Mouse (Mus musculus) liver, embryonic 11.5 days (tissue): ENCODE data around the gene Txnrd1. TPM values are rescaled to one million over a fixed set of nuclear protein-coding genes. Genes with fewer than 3 reads are reported as not detected.

Source experiments
- ATAC-seq: fragments of 200-750 bp; cut with Nextera tagmentation; replicated peaks from 2 replicates; pipeline ENCODE4 v1.8.0; 2017; ENCODE audit warnings: moderate number of reproducible peaks, mild to moderate bottlenecking, moderate TSS enrichment, moderate library complexity; ENCODE audit not compliant: low FRiP score
- DNase-seq: peaks from one replicate; pipeline ENCODE4 v3.0.0-alpha.2; 2017; ENCODE audit warnings: low spot score
- H3K27ac ChIP-seq: fragments of 300-500 bp; sonication (generic); 2 replicates; pipeline ENCODE4 v1.5.1; 2014; ENCODE audit warnings: mild to moderate bottlenecking, low read depth, low read length, control low read depth
- H3K27me3 ChIP-seq: fragments of 300-500 bp; sonication (generic); replicated peaks from 2 replicates; pipeline ENCODE4 v1.6.1; 2014; ENCODE audit warnings: low read length, mixed read lengths; ENCODE audit not compliant: control insufficient read depth, insufficient read depth
- H3K36me3 ChIP-seq: fragments of 300-500 bp; sonication (generic); 2 replicates; pipeline ENCODE4 v1.6.1; 2014; ENCODE audit warnings: mild to moderate bottlenecking, low read length, moderate library complexity, mixed read lengths; ENCODE audit not compliant: control insufficient read depth, insufficient read depth
- H3K4me1 ChIP-seq: fragments of 300-500 bp; sonication (generic); replicated peaks from 2 replicates; pipeline ENCODE4 v1.6.1; 2014; ENCODE audit warnings: low read length, mixed read lengths; ENCODE audit not compliant: control insufficient read depth, insufficient read depth
- H3K4me2 ChIP-seq: fragments of 300-500 bp; sonication (generic); 2 replicates; pipeline ENCODE4 v1.6.1; 2014; ENCODE audit warnings: mild to moderate bottlenecking, control low read depth, moderate library complexity
- H3K4me3 ChIP-seq: fragments of 300-500 bp; sonication (generic); 2 replicates; pipeline ENCODE4 v1.5.1; 2014; ENCODE audit warnings: low read depth, low read length, control low read depth
- H3K9ac ChIP-seq: fragments of 300-500 bp; sonication (generic); 2 replicates; pipeline ENCODE4 v1.6.1; 2014; ENCODE audit warnings: low read depth, low read length, control low read depth
- H3K9me3 ChIP-seq: fragments of 300-500 bp; sonication (generic); 2 replicates; pipeline ENCODE4 v1.6.1; 2016; ENCODE audit warnings: low read length, inconsistent platforms, mixed read lengths; ENCODE audit not compliant: control insufficient read depth
- WGBS: fragments of 180-500 bp; shearing (Covaris S2); extraction: QIAGEN DNeasy Blood & Tissue Kit; methylation state at CpG from one replicate; pipeline ENCODE4 v1.1.7; 2014; 5-methylcytosine and 5-hydroxymethylcytosine counted together
- polyA plus RNA-seq: library from polyadenylated mRNA; unstranded; fragments of >200 nt; fragmentation: Nextera tagmentation; extraction: Ambion mirVana; gene quantifications from 2 replicates; pipeline ENCODE4 v1.2.1, GENCODE M21; 2014

The Txnrd1 gene
- polyA plus RNA-seq, 1 experiment from 2014 or later, result 129 TPM

DNA sequence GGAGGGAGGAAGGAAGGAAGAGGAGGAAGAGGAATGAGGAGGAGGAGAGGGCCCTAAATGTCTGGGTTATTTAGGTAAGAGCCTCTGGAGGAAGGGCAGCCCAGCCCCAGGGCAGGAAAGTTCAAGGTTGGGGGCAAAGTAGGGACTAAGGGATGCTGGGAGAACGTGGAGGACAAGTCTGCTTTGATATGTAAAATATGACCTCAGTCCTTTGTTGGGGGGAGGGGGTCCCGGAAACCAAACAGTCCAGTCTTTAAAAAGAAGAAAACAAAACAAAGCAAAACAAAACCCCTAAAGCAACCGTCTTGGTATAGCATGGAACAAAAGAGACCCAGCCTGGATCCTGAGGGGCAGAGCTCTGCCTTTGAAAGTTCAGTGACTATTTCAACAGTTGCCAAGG, 24.4 kb upstream of the Txnrd1 start:
- H3K4me2 ChIP-seq, result no peak overlapping the region
- H3K36me3 ChIP-seq, result no peaks in the 10 kb centered on the region
- no peak overlapping the region for H3K27ac ChIP-seq
- H3K27me3 ChIP-seq, result no peaks in the 10 kb centered on the region
- no peaks in the 10 kb centered on the region for H3K9me3 ChIP-seq
- no peak overlapping the region for H3K9ac ChIP-seq
- WGBS, result 38% methylated on average over 3 of the region's 3 CpGs
- DNase-seq, result no peak
- no peak overlapping the region for H3K4me3 ChIP-seq
- ATAC-seq, result no peak
- peaks cover 12% of the 10 kb centered on the region for H3K4me1 ChIP-seq

DNA sequence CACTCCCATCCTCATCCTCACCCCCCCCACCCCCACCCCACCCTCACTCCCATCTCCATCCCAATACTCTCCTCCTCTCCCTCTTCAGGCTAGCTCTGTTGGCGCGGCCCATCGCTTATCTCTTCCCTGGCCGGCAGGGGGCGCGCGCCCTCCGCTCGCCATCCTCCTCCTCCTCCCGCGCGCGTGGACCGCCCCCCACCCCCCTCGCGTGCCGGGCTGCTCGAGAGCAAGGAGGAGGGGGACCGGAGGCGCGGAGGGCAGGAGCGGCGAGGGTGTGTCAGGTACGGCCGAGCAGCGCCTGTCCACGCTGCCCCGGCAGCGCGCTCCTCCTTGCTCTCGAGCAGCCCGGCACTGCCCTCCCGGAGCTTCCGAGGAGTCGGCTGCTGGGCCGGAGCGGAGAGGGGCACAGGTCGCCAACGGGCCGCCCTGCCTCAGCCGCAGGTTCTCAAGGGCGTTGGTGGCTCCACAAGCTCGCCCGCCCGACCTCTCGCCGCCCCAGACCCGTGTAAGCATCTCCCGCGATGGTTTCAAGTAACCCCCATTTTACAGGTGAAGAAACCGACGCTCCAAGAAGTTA, 21.8 kb upstream of the Txnrd1 start:
- WGBS, result 7% methylated on average over 43 of the region's 52 CpGs
- H3K9me3 ChIP-seq, result no peaks in the 10 kb centered on the region
- H3K27me3 ChIP-seq, result no peaks in the 10 kb centered on the region
- H3K4me2 ChIP-seq, result peak overlapping the region; percentile 90
- peak overlapping the region; percentile 62 for H3K9ac ChIP-seq
- H3K27ac ChIP-seq, result no peak overlapping the region
- H3K4me1 ChIP-seq, result peaks cover 16% of the 10 kb centered on the region
- ATAC-seq, result peak; percentile 69
- no peaks in the 10 kb centered on the region for H3K36me3 ChIP-seq
- DNase-seq, result peak; percentile 77
- H3K4me3 ChIP-seq, result peak overlapping the region; percentile 64

DNA sequence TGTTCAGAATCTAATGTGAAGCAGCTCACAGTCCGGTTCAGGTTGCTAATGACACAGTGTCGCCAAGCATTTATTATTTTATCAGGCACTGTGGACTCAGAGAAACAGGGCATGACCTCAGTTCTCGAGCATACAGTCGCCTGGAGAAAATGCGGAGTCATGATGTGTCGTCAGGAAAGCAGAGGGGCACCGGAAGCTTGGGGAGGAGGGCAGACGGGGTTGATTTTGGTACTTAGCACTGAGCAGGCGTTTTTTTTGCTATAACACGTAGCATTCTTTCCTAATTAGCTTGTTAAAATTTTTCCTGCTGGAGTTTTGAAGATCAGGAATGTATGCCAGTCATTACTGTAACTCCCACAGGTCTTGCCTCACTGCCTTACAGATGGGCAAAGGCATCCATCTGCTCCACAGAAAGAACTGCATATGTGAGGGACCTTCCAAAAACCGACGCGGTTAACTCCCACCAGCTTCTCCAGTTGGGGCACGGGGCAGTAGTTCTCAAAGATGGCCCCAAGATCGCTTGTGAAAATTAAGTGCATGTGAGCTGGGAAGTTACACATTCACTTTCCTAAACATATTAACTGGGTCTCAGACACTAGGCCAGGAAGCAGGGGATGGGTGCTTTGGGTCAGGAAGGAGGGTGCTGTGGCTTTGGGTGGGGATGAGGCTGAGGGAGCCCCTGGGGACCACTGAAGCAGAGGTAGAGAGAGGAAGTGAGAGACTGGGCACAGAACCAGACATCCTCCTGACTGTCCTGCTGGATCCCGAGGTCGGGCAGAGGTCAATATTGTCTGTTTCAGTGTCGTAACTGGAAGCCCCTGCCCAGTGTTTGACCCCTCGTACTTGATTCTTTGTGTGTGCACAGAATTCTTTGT, 19.4 kb upstream of the Txnrd1 start:
- Histone ChIP-seq H3K9ac (peak overlapping the region; percentile 22; the same call in 1 of the 2 replicates), H3K4me3 (no peak overlapping the region), H3K4me2 (peak overlapping the region; percentile 40), H3K27ac (peak overlapping the region; percentile 41; the same call in 1 of the 2 replicates), H3K27me3 (no peaks in the 10 kb centered on the region), H3K4me1 (peaks cover 14% of the 10 kb centered on the region), H3K9me3 (no peaks in the 10 kb centered on the region), H3K36me3 (no peaks in the 10 kb centered on the region)
- peak; percentile 66; the same call in 1 of the 2 replicates for ATAC-seq
- 25% methylated on average over 19 of the region's 19 CpGs for WGBS
- peak; percentile 61 for DNase-seq

DNA sequence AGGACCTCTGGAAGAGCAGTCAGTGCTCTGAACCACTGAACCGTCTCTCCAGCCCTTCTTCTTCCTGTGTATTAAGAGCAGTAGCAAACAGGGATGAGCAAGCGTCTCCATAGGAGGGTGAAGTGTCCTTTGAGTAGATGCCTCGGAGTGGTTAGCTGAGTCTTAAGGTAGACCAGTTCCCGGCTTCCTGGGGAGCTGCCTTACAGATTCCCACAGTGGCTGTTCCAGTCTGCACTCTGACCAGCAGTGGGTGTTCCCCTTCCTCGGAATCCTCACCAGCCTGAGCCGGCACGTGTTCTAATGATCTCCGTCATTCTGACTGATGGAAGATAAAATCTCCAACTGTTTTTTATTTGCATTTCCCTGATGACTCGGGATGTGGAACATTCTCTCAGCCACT, 17.3 kb upstream of the Txnrd1 start:
- H3K4me1 ChIP-seq, result peaks cover 14% of the 10 kb centered on the region
- H3K9ac ChIP-seq, result no peak overlapping the region
- H3K36me3 ChIP-seq, result no peaks in the 10 kb centered on the region
- H3K27me3 ChIP-seq, result no peaks in the 10 kb centered on the region
- DNase-seq (no peak), ATAC-seq (no peak)
- no peaks in the 10 kb centered on the region for H3K9me3 ChIP-seq
- no peak overlapping the region for H3K27ac ChIP-seq
- 82% methylated on average over 9 of the region's 9 CpGs for WGBS
- no peak overlapping the region for H3K4me2 ChIP-seq
- no peak overlapping the region for H3K4me3 ChIP-seq

GRCm38 (mm10) chr10:82817514-82817913, 16.2 kb upstream of the Txnrd1 start:
- Histone ChIP-seq H3K9ac (no peak overlapping the region), H3K27me3 (no peaks in the 10 kb centered on the region), H3K36me3 (no peaks in the 10 kb centered on the region), H3K9me3 (no peaks in the 10 kb centered on the region), H3K4me3 (no peak overlapping the region), H3K4me1 (peaks cover 14% of the 10 kb centered on the region), H3K4me2 (no peak overlapping the region), H3K27ac (no peak overlapping the region)
- 89% methylated on average over 3 of the region's 3 CpGs for WGBS
- no peak for DNase-seq
- ATAC-seq, result no peak

DNA sequence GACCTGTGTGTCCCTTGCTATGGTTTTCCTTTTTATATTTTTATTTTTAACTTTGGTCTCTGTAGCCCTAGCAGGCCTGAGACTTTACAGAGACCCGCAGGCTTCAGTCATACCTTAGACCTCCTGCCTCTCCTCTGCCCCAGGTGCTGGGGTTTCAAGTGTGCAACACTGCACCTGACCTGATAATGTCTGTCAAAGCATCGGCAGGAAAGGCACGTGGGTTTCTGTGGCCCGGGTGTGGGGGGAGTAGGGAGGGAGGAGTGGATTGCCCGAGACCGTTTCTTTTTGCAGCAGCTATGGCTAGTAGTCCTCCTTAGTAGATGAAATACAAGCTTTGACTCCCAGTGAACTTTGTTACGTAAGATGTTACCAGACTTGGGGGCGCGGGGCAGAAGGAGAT, 15.8 kb upstream of the Txnrd1 start:
- Histone ChIP-seq H3K36me3 (no peaks in the 10 kb centered on the region), H3K27me3 (no peaks in the 10 kb centered on the region), H3K27ac (no peak overlapping the region), H3K9me3 (no peaks in the 10 kb centered on the region), H3K9ac (no peak overlapping the region), H3K4me3 (no peak overlapping the region), H3K4me2 (no peak overlapping the region), H3K4me1 (peaks cover 14% of the 10 kb centered on the region)
- no peak for DNase-seq
- no peak for ATAC-seq
- WGBS, result 63% methylated on average over 9 of the region's 9 CpGs

- H3K4me3 ChIP-seq, result no peak overlapping the region
- H3K27ac ChIP-seq, result no peak overlapping the region
- no peaks in the 10 kb centered on the region for H3K9me3 ChIP-seq
- ATAC-seq, result no peak
- DNase-seq, result no peak
- no peaks in the 10 kb centered on the region for H3K27me3 ChIP-seq
- H3K4me1 ChIP-seq, result peaks cover 11% of the 10 kb centered on the region
- 75% methylated on average over 6 of the region's 6 CpGs for WGBS
- no peak overlapping the region for H3K9ac ChIP-seq
- H3K4me2 ChIP-seq, result no peak overlapping the region
- H3K36me3 ChIP-seq, result no peaks in the 10 kb centered on the region
Observed at GRCm38 (mm10) chr10:82818661-82819060, 15.1 kb upstream of the Txnrd1 start.

GRCm38 (mm10) chr10:82823108-82823778, 10.5 kb upstream of the Txnrd1 start:
- WGBS, result 73% methylated on average over 14 of the region's 14 CpGs
- H3K4me3 ChIP-seq, result no peak overlapping the region
- H3K9ac ChIP-seq, result no peak overlapping the region
- no peaks in the 10 kb centered on the region for H3K27me3 ChIP-seq
- H3K4me1 ChIP-seq, result no peaks in the 10 kb centered on the region; the same call in 1 of the 2 replicates
- ATAC-seq (no peak), DNase-seq (no peak)
- no peak overlapping the region for H3K27ac ChIP-seq
- no peak overlapping the region for H3K4me2 ChIP-seq
- H3K36me3 ChIP-seq, result no peaks in the 10 kb centered on the region
- H3K9me3 ChIP-seq, result no peaks in the 10 kb centered on the region
